Mouse (Mus musculus) bone marrow macrophage, adult 2 months (primary cell): ENCODE measurements around the gene Hes5. TPM values are rescaled to one million over a fixed set of nuclear protein-coding genes. Genes with fewer than 3 reads are reported as not detected.
A peak's percentile ranks its signal among the peaks of the same experiment; 100 is the strongest.

ENCODE experiments used
- H3K27ac ChIP-seq: 2 replicates; pipeline ENCODE4 v1.5.1; 2012; ENCODE audit warnings: low read depth, low read length; ENCODE audit not compliant: insufficient read depth
- H3K4me1 ChIP-seq: 2 replicates; pipeline ENCODE4 v1.6.1; 2012; ENCODE audit warnings: low read length; ENCODE audit not compliant: control insufficient read depth, insufficient read depth
- H3K4me3 ChIP-seq: 2 replicates; pipeline ENCODE4 v1.5.1; 2012; ENCODE audit warnings: mild to moderate bottlenecking, low read length, moderate library complexity; ENCODE audit not compliant: insufficient read depth
- CTCF ChIP-seq: IDR thresholded peaks from 2 replicates; pipeline ENCODE4 v1.5.1; 2012; ENCODE audit warnings: low read depth, mild to moderate bottlenecking, low read length, moderate library complexity
- POLR2A ChIP-seq: IDR thresholded peaks from 2 replicates; pipeline ENCODE4 v1.6.1; 2012; ENCODE audit warnings: mild to moderate bottlenecking, low read depth, low read length, borderline replicate concordance
- polyA plus RNA-seq: library from polyadenylated mRNA; stranded (reverse); fragments of >200 nt; gene quantifications from 2 replicates; pipeline ENCODE4 v1.2.4, GENCODE M21; 2012; ENCODE audit not compliant: missing spikeins, insufficient read depth, insufficient read length

Hes5 gene
- not detected in 2 replicates for polyA plus RNA-seq

DNA sequence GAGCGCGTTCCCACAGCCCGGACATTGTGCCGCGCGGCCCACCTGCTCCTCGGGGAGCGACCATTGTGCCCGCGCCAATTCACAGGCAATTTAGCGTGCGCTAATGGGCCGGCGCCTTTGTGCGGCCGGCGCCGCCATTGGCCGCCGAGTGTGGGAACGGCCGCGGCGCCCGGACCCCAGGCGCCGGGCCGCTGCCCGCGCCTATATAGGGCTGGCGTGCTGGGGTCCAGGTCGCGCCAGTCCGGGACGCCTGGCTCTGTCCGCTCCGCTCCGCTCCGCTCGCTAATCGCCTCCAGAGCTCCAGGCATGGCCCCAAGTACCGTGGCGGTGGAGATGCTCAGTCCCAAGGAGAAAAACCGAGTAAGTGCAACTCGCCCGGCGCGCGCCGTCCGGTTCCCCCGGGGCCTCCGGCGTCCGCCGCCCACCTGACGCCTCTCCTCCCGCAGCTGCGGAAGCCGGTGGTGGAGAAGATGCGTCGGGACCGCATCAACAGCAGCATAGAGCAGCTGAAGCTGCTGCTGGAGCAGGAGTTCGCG lies at the start of gene Hes5:
Gene Hes5, plus strand, starts transcription at position 234 of the 536 bp plus-strand sequence.
- Histone ChIP-seq H3K4me3 (peak within 1 kb of the TSS; percentile 43), H3K27ac (no peak within 1 kb of the TSS), H3K4me1 (peaks cover 7% of the 10 kb centered on the region)
- TF ChIP-seq CTCF: no peak
- TF ChIP-seq POLR2A: no peak

DNA sequence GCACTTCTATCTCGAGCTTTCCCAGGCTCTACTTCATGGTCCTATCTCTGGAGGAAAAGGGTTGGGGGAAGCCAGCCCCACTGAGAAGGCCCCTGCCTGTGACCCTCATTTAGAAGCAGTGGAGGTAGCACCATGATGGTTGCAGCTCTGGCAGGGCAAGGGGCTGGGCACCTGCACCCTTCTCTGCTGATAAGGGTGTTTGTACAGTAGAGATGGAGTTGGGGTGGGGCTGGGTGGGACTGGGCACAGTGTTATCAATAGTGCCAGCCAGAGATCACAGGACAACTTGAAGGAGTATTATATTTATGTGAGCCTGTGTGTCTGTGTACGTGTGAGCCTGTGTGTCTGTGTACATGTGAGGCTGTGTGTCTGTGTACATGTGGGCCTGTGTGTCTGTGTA lies 49.1 kb upstream of the Hes5 start:
- Histone ChIP-seq H3K4me3 (no peak overlapping the region), H3K27ac (peak overlapping the region; percentile 51), H3K4me1 (peaks cover 40% of the 10 kb centered on the region)
- TF ChIP-seq POLR2A (no peak), CTCF (no peak)

DNA sequence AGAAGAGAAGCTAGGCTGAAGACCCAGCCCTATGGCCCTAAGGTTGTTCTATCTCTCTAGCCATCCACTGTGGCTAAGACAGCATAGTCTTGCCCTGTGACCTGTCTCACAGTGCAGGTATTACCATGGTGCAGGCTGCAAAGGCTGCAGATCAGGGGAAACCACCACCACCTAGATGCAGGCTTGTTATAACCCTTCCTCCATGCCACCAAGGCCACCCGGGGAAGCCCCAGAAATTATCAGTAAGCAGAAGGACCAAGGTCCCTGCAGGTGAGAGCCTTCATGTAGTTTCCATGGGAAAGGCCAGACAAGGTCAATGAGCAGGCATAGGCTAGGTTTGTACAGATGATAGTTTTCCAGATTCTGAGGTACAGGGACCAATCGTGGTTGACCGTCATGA lies 46.9 kb upstream of the Hes5 start:
- Histone ChIP-seq H3K4me1 (peaks cover 35% of the 10 kb centered on the region), H3K27ac (no peak overlapping the region), H3K4me3 (no peak overlapping the region)
- no peak for TF ChIP-seq POLR2A

DNA sequence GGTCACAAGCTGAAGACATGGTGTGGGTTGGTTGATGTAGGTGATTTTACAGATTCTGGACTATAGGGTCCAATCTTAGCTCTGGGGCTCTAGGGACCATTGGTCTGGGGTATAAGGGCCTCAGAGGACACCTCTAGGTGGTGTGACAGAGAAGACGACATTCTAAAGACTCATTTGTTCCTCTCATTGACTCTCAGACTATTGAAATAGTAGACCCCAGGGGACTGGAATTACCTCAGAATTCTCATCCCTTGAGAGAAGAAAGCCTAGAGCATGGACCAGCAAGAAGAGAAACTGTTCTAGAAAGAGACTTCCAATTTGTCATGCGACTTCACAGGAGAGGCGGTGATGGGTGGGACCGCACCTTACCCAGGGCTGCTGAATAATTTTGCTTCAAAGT lies 46.5 kb upstream of the Hes5 start:
- Histone ChIP-seq H3K4me3 (no peak overlapping the region), H3K4me1 (peaks cover 35% of the 10 kb centered on the region), H3K27ac (no peak overlapping the region)
- TF ChIP-seq CTCF (no peak), POLR2A (no peak)

DNA sequence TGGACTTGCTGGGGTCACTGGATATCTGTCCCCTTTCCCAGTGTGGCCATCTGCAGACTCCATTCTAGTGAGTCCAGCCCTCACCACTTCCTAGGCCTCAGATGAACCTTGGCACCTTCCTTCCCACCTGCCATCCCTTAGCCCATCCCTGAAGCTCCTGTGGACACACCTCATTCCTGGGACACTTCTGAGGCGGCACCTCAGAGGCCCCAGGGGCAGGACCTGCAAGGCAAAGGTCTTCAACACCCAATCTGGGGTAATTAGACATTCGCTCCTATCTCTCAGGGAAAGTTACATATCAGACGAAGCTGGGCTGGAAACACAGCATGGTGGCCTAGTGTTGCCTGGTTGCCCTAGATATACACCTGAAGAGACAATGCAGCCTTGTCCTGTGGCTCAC lies 46.0 kb upstream of the Hes5 start:
- Histone ChIP-seq H3K27ac (no peak overlapping the region), H3K4me1 (peaks cover 32% of the 10 kb centered on the region), H3K4me3 (no peak overlapping the region)
- TF ChIP-seq POLR2A: no peak
- no peak for TF ChIP-seq CTCF

DNA sequence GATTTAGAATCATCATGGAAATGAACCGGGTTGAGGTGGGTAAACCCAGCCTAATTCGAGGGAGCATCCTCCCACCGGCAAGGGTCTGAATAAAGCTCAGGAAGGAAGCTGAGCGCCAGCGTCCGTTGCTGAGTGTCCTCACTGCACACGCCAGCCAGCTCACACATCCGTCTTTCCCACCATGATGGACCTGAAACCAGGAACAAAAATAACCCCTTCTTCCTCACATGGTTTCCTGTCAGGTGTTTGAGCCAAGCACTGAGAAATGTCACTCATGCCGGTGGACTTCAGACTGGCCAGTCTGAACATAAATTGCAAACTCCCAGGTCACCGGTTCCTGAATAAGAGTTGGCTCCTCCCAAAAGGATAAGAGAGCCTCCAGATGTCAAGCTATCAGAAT lies 45.4 kb upstream of the Hes5 start:
- H3K4me3 ChIP-seq: no peak overlapping the region
- no peak for TF ChIP-seq POLR2A
- TF ChIP-seq CTCF: no peak
- no peak overlapping the region for H3K27ac ChIP-seq

DNA sequence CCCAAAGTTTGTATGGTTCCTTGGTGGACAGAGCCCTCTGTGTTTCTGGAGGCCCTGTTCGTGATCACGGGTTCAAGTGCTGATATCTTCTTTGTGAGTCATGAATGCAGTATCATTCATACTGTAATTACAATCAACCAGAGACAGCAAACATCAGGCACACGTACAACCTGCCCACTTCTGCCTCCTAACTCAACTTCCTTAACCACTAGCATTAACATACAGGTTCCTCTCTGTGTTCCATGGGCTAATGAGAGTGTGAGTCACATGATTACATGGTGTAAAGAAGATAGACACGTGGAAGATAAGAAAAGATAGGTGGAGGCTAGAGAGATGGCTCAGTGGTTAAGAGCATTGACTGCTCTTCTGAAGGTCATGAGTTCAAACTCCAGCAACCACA lies 44.1 kb upstream of the Hes5 start:
- Histone ChIP-seq H3K4me1 (peaks cover 15% of the 10 kb centered on the region), H3K27ac (no peak overlapping the region), H3K4me3 (no peak overlapping the region)
- TF ChIP-seq CTCF: no peak
- no peak for TF ChIP-seq POLR2A

More for the DNA sequence above, 45.4 kb upstream of the Hes5 start:
- H3K4me1 ChIP-seq: peaks cover 26% of the 10 kb centered on the region

DNA sequence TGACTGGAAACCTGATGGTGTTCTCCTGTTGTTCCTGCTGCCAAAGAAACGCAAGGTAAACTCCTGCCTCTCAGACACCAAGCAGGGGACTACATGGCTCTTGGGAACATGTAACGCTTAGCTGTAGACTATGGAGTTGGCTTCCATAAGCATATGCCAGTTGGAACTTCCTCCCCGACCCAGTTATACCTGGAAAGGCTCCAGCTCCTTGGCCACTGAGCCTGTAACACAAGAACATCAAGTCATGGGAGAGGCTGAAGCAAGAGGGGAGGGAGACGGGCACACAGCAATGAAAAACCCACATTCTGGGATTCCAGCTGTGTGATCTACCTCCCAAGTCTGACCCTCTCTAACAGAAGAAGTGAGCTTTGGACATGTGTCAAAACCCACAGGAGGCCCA lies 38.4 kb upstream of the Hes5 start:
- TF ChIP-seq CTCF (no peak), POLR2A (no peak)
- H3K27ac ChIP-seq: no peak overlapping the region
- H3K4me1 ChIP-seq: peaks cover 16% of the 10 kb centered on the region
- no peak overlapping the region for H3K4me3 ChIP-seq

DNA sequence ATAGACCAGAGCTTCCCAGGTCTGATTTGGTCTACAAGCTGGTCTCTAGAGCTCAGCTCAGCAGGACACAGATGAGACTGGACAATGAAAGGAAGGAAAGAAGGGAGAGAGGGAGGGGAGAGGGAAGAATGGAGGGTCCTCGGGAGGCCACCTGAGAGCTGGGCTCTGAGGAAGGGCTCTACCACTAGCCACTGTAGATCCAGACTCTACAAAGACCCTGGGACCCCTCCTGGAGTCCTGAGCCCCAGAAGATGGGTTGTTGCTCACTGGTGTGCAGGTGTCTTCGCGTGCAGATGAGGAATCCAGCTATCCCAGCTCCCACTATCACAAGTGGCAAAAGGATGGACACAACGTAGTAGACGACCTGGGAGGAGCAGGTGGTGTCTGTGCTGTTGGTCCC lies 37.8 kb upstream of the Hes5 start:
- H3K27ac ChIP-seq: no peak overlapping the region
- H3K4me1 ChIP-seq: peaks cover 16% of the 10 kb centered on the region
- TF ChIP-seq CTCF (no peak), POLR2A (no peak)
- no peak overlapping the region for H3K4me3 ChIP-seq

DNA sequence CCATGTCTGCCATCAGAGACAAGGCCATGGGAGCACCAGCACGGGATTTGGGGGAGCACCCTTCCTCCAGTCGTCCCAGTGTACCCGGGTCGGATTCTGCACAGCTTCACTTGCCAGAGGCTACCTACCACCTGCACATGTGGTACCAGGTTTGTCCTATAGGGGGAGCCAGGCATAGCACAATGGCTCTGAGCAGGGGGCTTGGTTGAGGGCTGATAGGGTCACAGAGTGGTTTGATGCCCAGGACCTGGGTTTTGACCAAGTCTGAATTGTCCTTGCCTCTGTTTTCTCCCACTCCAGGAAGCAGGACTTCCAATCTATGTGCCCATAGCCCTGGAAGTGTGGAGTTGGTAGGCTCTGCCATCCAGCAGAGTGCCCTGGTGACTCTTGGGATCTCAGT lies 35.3 kb upstream of the Hes5 start:
- TF ChIP-seq POLR2A (no peak), CTCF (peak; percentile 82)
- H3K27ac ChIP-seq: no peak overlapping the region
- H3K4me1 ChIP-seq: peaks cover 36% of the 10 kb centered on the region
- no peak overlapping the region for H3K4me3 ChIP-seq
